10 mouse cellular contexts compared by ENCODE assay signal in genomic region chr5:30919831-30920614, GRCm38 (mm10). TPM values are rescaled to one million over a fixed set of nuclear protein-coding genes. Genes with fewer than 3 reads are reported as not detected.
DNase-seq lines count a peak whose midpoint lies in the region; ATAC-seq and TF ChIP-seq lines count a peak whose summit lies in the region.
"Had no signal": no experiment of that assay in that cellular context is flagged by ENCODE, and none has a peak within 500 bp of the region (broad histone marks: within the 10 kb centered on the region; RNA-seq: fewer than 3 reads in every experiment).

No protein-coding gene starts in this region.

- no peak for TF ChIP-seq CTCF in liver, adult 2 months (IDR thresholded peaks at IDR 0.05; ENCODE audit: low read depth, low read length)

- H3K4me1 ChIP-seq in forebrain, embryonic 10.5 days, result peaks cover 74% of the 10 kb centered on the region
- peaks cover 29% of the 10 kb centered on the region for H3K4me1 ChIP-seq in forebrain, embryonic 15.5 days
- peaks cover 26% of the 10 kb centered on the region for H3K4me1 ChIP-seq in liver, adult 2 months (ENCODE audit: control insufficient read depth, insufficient read depth, low read length)
- peaks cover 73% of the 10 kb centered on the region for H3K4me1 ChIP-seq in embryonic facial prominence, embryonic 13.5 days
- H3K4me1 ChIP-seq in liver, embryonic 15.5 days (replicated peaks), result peaks cover 73% of the 10 kb centered on the region

- H3K27ac ChIP-seq in forebrain, embryonic 10.5 days, result peak overlapping the region; percentile 87; the same call in 1 of the 2 replicates
- no peak overlapping the region; the same call in 1 of the 2 replicates for H3K27ac ChIP-seq in forebrain, embryonic 15.5 days (replicated peaks)
- H3K27ac ChIP-seq in liver, adult 2 months (replicated peaks; ENCODE audit: insufficient read depth, low read depth, low read length), result peak overlapping the region; percentile 68
- no peak overlapping the region for H3K27ac ChIP-seq in embryonic facial prominence, embryonic 13.5 days
- no peak overlapping the region for H3K27ac ChIP-seq in liver, embryonic 15.5 days (replicated peaks)
- H3K27ac ChIP-seq: layer of hippocampus, adult 2 months had no signal

- no peak overlapping the region for H3K9ac ChIP-seq in forebrain, embryonic 15.5 days (replicated peaks)
- peak overlapping the region; percentile 47; the same call in 1 of the 2 replicates for H3K9ac ChIP-seq in liver, adult 2 months (ENCODE audit: low read depth, low read length)
- 0 out of 2 replicates have a peak overlapping the region, but pooled peaks have one; percentile 17 for H3K9ac ChIP-seq in embryonic facial prominence, embryonic 13.5 days
- H3K9ac ChIP-seq in liver, embryonic 15.5 days, result no peak overlapping the region
- H3K9ac ChIP-seq: heart, embryonic 15.5 days had no signal

- no peak overlapping the region for H3K4me2 ChIP-seq in forebrain, embryonic 15.5 days (replicated peaks)
- H3K4me2 ChIP-seq in embryonic facial prominence, embryonic 13.5 days, result no peak overlapping the region
- H3K4me2 ChIP-seq in liver, embryonic 15.5 days, result peak overlapping the region; percentile 95

- no peaks in the 10 kb centered on the region for H3K9me3 ChIP-seq in forebrain, embryonic 10.5 days
- H3K9me3 ChIP-seq in forebrain, embryonic 15.5 days, result no peaks in the 10 kb centered on the region
- no peaks in the 10 kb centered on the region for H3K9me3 ChIP-seq in embryonic facial prominence, embryonic 13.5 days
- H3K9me3 ChIP-seq in liver, embryonic 15.5 days (replicated peaks), result no peaks in the 10 kb centered on the region
- H3K9me3 ChIP-seq: heart, embryonic 15.5 days had no signal

- ATAC-seq in forebrain, embryonic 15.5 days (replicated peaks), result no peak
- no peak for ATAC-seq in embryonic facial prominence, embryonic 13.5 days (ENCODE audit: insufficient number of reproducible peaks, insufficient read depth, low FRiP score, low TSS enrichment, low read depth)
- no peak for ATAC-seq in liver, embryonic 15.5 days (ENCODE audit: insufficient read depth)

- WGBS in forebrain, embryonic 10.5 days, result 76% methylated on average over 11 of the region's 11 CpGs
- 52% methylated on average over 11 of the region's 11 CpGs for WGBS in forebrain, embryonic 15.5 days
- 43% methylated on average over 11 of the region's 11 CpGs for WGBS in liver, adult 2 months
- 66% methylated on average over 11 of the region's 11 CpGs for WGBS in embryonic facial prominence, embryonic 13.5 days
- WGBS in liver, embryonic 15.5 days (ENCODE audit: insufficient replicate concordance), result 75% methylated on average over 11 of the region's 11 CpGs

- H3K79me2 ChIP-seq in liver, adult 2 months (ENCODE audit: control insufficient read depth, insufficient read depth, low read length), result no peaks in the 10 kb centered on the region; the same call in 1 of the 2 replicates

- no peak for TF ChIP-seq POLR2A in liver, adult 2 months (IDR thresholded peaks at IDR 0.05; ENCODE audit: extremely low read depth, insufficient read depth, low read length)

- peaks cover 38% of the 10 kb centered on the region for H3K36me3 ChIP-seq in forebrain, embryonic 10.5 days (replicated peaks)
- no peaks in the 10 kb centered on the region for H3K36me3 ChIP-seq in forebrain, embryonic 15.5 days
- H3K36me3 ChIP-seq in liver, adult 2 months (ENCODE audit: control insufficient read depth, insufficient read depth, low read length), result no peaks in the 10 kb centered on the region
- peaks cover 47% of the 10 kb centered on the region for H3K36me3 ChIP-seq in embryonic facial prominence, embryonic 13.5 days
- H3K36me3 ChIP-seq in liver, embryonic 15.5 days (replicated peaks), result peaks cover 29% of the 10 kb centered on the region

- peaks cover 6% of the 10 kb centered on the region for H3K27me3 ChIP-seq in forebrain, embryonic 10.5 days (ENCODE audit: poor library complexity, severe bottlenecking)
- H3K27me3 ChIP-seq in forebrain, embryonic 15.5 days, result no peaks in the 10 kb centered on the region
- H3K27me3 ChIP-seq in liver, adult 2 months (ENCODE audit: control insufficient read depth, insufficient read depth, low read length), result no peaks in the 10 kb centered on the region
- no peaks in the 10 kb centered on the region for H3K27me3 ChIP-seq in embryonic facial prominence, embryonic 13.5 days
- H3K27me3 ChIP-seq in liver, embryonic 15.5 days, result no peaks in the 10 kb centered on the region
- H3K27me3 ChIP-seq: heart, embryonic 15.5 days had no signal

- DNase-seq in forebrain, embryonic 10.5 days (ENCODE audit: extremely low spot score, low spot score), result no peak
- peak; percentile 70 for DNase-seq in liver, adult 2 months (ENCODE audit: extremely low read depth, low read depth, low spot score)
- DNase-seq in liver, result no peak
- DNase-seq in spleen, adult 12 weeks (ENCODE audit: low spot score), result no peak
- no peak for DNase-seq in layer of hippocampus, postnatal 14 days (ENCODE audit: low spot score in 2 of 2)

- H3K4me3 ChIP-seq in forebrain, embryonic 10.5 days, result peak overlapping the region; percentile 62; the same call in 1 of the 2 replicates
- H3K4me3 ChIP-seq in forebrain, embryonic 15.5 days, result no peak overlapping the region
- H3K4me3 ChIP-seq in liver, adult 2 months (ENCODE audit: insufficient read depth, low read depth, low read length), result no peak overlapping the region
- H3K4me3 ChIP-seq in embryonic facial prominence, embryonic 13.5 days, result no peak overlapping the region
- no peak overlapping the region for H3K4me3 ChIP-seq in liver, embryonic 15.5 days (replicated peaks)

RNA-seq across cellular contexts. Expression of gene Khk, which starts 1.2 kb away (rescaled TPM):
- 7.8 and 8.9 TPM in 2 replicates for polyA plus RNA-seq in forebrain, embryonic 10.5 days (2016; fragmentation: Nextera tagmentation; extraction: Ambion mirVana)
- 5.1 and 5.5 TPM in 2 replicates for polyA plus RNA-seq in forebrain, embryonic 15.5 days (2015; fragmentation: Nextera tagmentation; extraction: Ambion mirVana)
- 288 and 405 TPM in 2 replicates for total RNA-seq in liver, adult 2 months (2014; rRNA removed)
- polyA plus RNA-seq in liver, adult 2 months (2012; rRNA removed), result 650 and 735 TPM in 2 replicates
- polyA plus RNA-seq in embryonic facial prominence, embryonic 13.5 days (2015; fragmentation: Nextera tagmentation; extraction: Ambion mirVana), result 17.4 and 17.8 TPM in 2 replicates
- polyA plus RNA-seq in liver, embryonic 15.5 days (2015; fragmentation: Nextera tagmentation; extraction: Ambion mirVana), result 33.1 and 35.9 TPM in 2 replicates
- 10 to 100 TPM; 11.5 to 12.9 TPM for total RNA-seq in layer of hippocampus, postnatal 14 days (2021)

RNA-seq across cellular contexts. Expression of gene Emilin1, which starts 6.8 kb away (rescaled TPM):
- 78.2 and 78.3 TPM in 2 replicates for polyA plus RNA-seq in forebrain, embryonic 10.5 days (2016; fragmentation: Nextera tagmentation; extraction: Ambion mirVana)
- 12.0 and 12.9 TPM in 2 replicates for polyA plus RNA-seq in forebrain, embryonic 15.5 days (2015; fragmentation: Nextera tagmentation; extraction: Ambion mirVana)
- total RNA-seq in liver, adult 2 months (2014; rRNA removed), result 17.6 and 17.8 TPM in 2 replicates
- 27.8 and 31.5 TPM in 2 replicates for polyA plus RNA-seq in liver, adult 2 months (2012; rRNA removed)
- 199 and 251 TPM in 2 replicates for polyA plus RNA-seq in embryonic facial prominence, embryonic 13.5 days (2015; fragmentation: Nextera tagmentation; extraction: Ambion mirVana)
- 37.6 and 46.8 TPM in 2 replicates for polyA plus RNA-seq in liver, embryonic 15.5 days (2015; fragmentation: Nextera tagmentation; extraction: Ambion mirVana)
- 1 to 10 TPM; 3.9 to 4.5 TPM for total RNA-seq in layer of hippocampus, postnatal 14 days (2021)

RNA-seq across cellular contexts. Expression of gene Ost4, which starts 12.4 kb away (rescaled TPM):
- polyA plus RNA-seq in forebrain, embryonic 10.5 days (2016; fragmentation: Nextera tagmentation; extraction: Ambion mirVana), result 392 and 397 TPM in 2 replicates
- polyA plus RNA-seq in forebrain, embryonic 15.5 days (2015; fragmentation: Nextera tagmentation; extraction: Ambion mirVana), result 243 and 273 TPM in 2 replicates
- 76.2 and 88.6 TPM in 2 replicates for total RNA-seq in liver, adult 2 months (2014; rRNA removed)
- polyA plus RNA-seq in liver, adult 2 months (2012; rRNA removed), result 167 and 196 TPM in 2 replicates
- 415 and 422 TPM in 2 replicates for polyA plus RNA-seq in embryonic facial prominence, embryonic 13.5 days (2015; fragmentation: Nextera tagmentation; extraction: Ambion mirVana)
- polyA plus RNA-seq in liver, embryonic 15.5 days (2015; fragmentation: Nextera tagmentation; extraction: Ambion mirVana), result 312 and 329 TPM in 2 replicates
- total RNA-seq in layer of hippocampus, postnatal 14 days (2021), result 100 to 1,000 TPM; 100 to 108 TPM

RNA-seq across cellular contexts. Expression of gene Cgref1, which starts 25.4 kb away (rescaled TPM):
- 4.8 and 5.0 TPM in 2 replicates for polyA plus RNA-seq in forebrain, embryonic 10.5 days (2016; fragmentation: Nextera tagmentation; extraction: Ambion mirVana)
- polyA plus RNA-seq in forebrain, embryonic 15.5 days (2015; fragmentation: Nextera tagmentation; extraction: Ambion mirVana), result 15.9 and 18.5 TPM in 2 replicates
- total RNA-seq in liver, adult 2 months (2014; rRNA removed), result 0.60 and 0.74 TPM in 2 replicates
- polyA plus RNA-seq in liver, adult 2 months (2012; rRNA removed), result 0.28 and 0.34 TPM in 2 replicates
- 8.2 and 11.5 TPM in 2 replicates for polyA plus RNA-seq in embryonic facial prominence, embryonic 13.5 days (2015; fragmentation: Nextera tagmentation; extraction: Ambion mirVana)
- 4.0 and 4.5 TPM in 2 replicates for polyA plus RNA-seq in liver, embryonic 15.5 days (2015; fragmentation: Nextera tagmentation; extraction: Ambion mirVana)
- 10 to 100 TPM; 24.6 to 26.9 TPM for total RNA-seq in layer of hippocampus, postnatal 14 days (2021)

RNA-seq across cellular contexts. Expression of gene Agbl5, which starts 31.5 kb away (rescaled TPM):
- 19.9 and 20.1 TPM in 2 replicates for polyA plus RNA-seq in forebrain, embryonic 10.5 days (2016; fragmentation: Nextera tagmentation; extraction: Ambion mirVana)
- polyA plus RNA-seq in forebrain, embryonic 15.5 days (2015; fragmentation: Nextera tagmentation; extraction: Ambion mirVana), result 23.2 and 23.9 TPM in 2 replicates
- total RNA-seq in liver, adult 2 months (2014; rRNA removed), result 2.7 and 4.6 TPM in 2 replicates
- polyA plus RNA-seq in liver, adult 2 months (2012; rRNA removed), result 4.3 and 7.5 TPM in 2 replicates
- 28.6 and 32.8 TPM in 2 replicates for polyA plus RNA-seq in embryonic facial prominence, embryonic 13.5 days (2015; fragmentation: Nextera tagmentation; extraction: Ambion mirVana)
- polyA plus RNA-seq in liver, embryonic 15.5 days (2015; fragmentation: Nextera tagmentation; extraction: Ambion mirVana), result 4.8 and 5.7 TPM in 2 replicates
- total RNA-seq in layer of hippocampus, postnatal 14 days (2021), result 10 to 100 TPM; 12.7 to 14.7 TPM

Comparison
In these comparisons a context has a peak if more than half of its experiments do, and no peak if none do; other contexts are left out.
1. H3K27ac ChIP-seq: peak in forebrain, embryonic 10.5 days (single experiment) and liver, adult 2 months (single experiment); none in forebrain, embryonic 15.5 days (single experiment), embryonic facial prominence, embryonic 13.5 days (single experiment) and liver, embryonic 15.5 days (single experiment).
2. H3K9ac ChIP-seq: peak in liver, adult 2 months (single experiment) and embryonic facial prominence, embryonic 13.5 days (single experiment); none in forebrain, embryonic 15.5 days (single experiment) and liver, embryonic 15.5 days (single experiment).
3. RNA of gene Khk, which starts 1.2 kb away (polyA plus RNA-seq): 650 to 735 TPM in liver, adult 2 months; 33.1 to 35.9 TPM in liver, embryonic 15.5 days, 17.4 to 17.8 TPM in embryonic facial prominence, embryonic 13.5 days, 7.8 to 8.9 TPM in forebrain, embryonic 10.5 days and 5.1 to 5.5 TPM in forebrain, embryonic 15.5 days; every median in the first group is over 10 times any median in the second.